9 mouse cellular contexts compared by ENCODE assay signal in genomic region chr7:29061522-29062037, GRCm38 (mm10).
A peak's percentile ranks its signal among the peaks of the same experiment; 100 is the strongest.
DNase-seq lines count a peak whose midpoint lies in the region; ATAC-seq and TF ChIP-seq lines count a peak whose summit lies in the region.
"Had no signal": no experiment of that assay in that cellular context is flagged by ENCODE, and none has a peak within 500 bp of the region (broad histone marks: within the 10 kb centered on the region; RNA-seq: fewer than 3 reads in every experiment).

No protein-coding gene starts in this region.

- peak; percentile 16 for DNase-seq in kidney, adult 18-20 months
- no peak for DNase-seq in kidney, adult 11 months
- no peak for DNase-seq in Patski (ENCODE audit: low read depth, low spot score)
- peak; percentile 58 for DNase-seq in forebrain, embryonic 14.5 days (ENCODE audit: low spot score)
- DNase-seq in kidney, postnatal 10 days, result peak; percentile 40
- peak; percentile 53 for DNase-seq in midbrain, postnatal 0 days (ENCODE audit: low spot score)
- no peak for DNase-seq in urinary bladder, postnatal 36 days (ENCODE audit: low spot score in 2 of 2)

- in situ Hi-C loops in Patski (cut with MboI; ENCODE audit: low pct_unique_long_range_greater_than_20kb), result no loop called here

- no peak overlapping the region for H3K9ac ChIP-seq in forebrain, embryonic 14.5 days (ENCODE audit: low read length)
- H3K9ac ChIP-seq in midbrain, postnatal 0 days (replicated peaks; ENCODE audit: low read length, poor library complexity, severe bottlenecking), result no peak overlapping the region
- H3K9ac ChIP-seq: liver, embryonic 15.5 days had no signal

- POLR2A ChIA-PET in Patski (lab: Charles Lee), result no interaction called here

- H3K27ac ChIP-seq in forebrain, embryonic 14.5 days (ENCODE audit: low read depth, low read length), result no peak overlapping the region
- no peak overlapping the region for H3K27ac ChIP-seq in midbrain, postnatal 0 days (ENCODE audit: low read depth, low read length)
- H3K27ac ChIP-seq: liver, embryonic 15.5 days had no signal

- no peak overlapping the region for H3K4me3 ChIP-seq in forebrain, embryonic 14.5 days (ENCODE audit: low read depth, low read length)
- no peak overlapping the region for H3K4me3 ChIP-seq in midbrain, postnatal 0 days (ENCODE audit: low read depth, low read length)
- H3K4me3 ChIP-seq: liver, embryonic 15.5 days had no signal

- H3K4me2 ChIP-seq in forebrain, embryonic 14.5 days (ENCODE audit: low read length), result 0 out of 2 replicates have a peak overlapping the region, but pooled peaks have one; percentile 3
- H3K4me2 ChIP-seq in midbrain, postnatal 0 days (ENCODE audit: low read depth, low read length, poor library complexity, severe bottlenecking), result no peak overlapping the region
- H3K4me2 ChIP-seq: liver, embryonic 15.5 days had no signal

- TF ChIP-seq CTCF in Patski (IDR thresholded peaks at IDR 0.05), result peak; percentile 76
- peak; percentile 60 for TF ChIP-seq CTCF in midbrain, postnatal 0 days (IDR thresholded peaks at IDR 0.05)

- WGBS in forebrain, embryonic 14.5 days, result 6% methylated on average over 19 of the region's 19 CpGs
- WGBS in midbrain, postnatal 0 days, result 10% methylated on average over 19 of the region's 19 CpGs

- no peaks in the 10 kb centered on the region for H3K4me1 ChIP-seq in forebrain, embryonic 14.5 days (ENCODE audit: control insufficient read depth, insufficient read depth, low read length)
- no peaks in the 10 kb centered on the region for H3K4me1 ChIP-seq in midbrain, postnatal 0 days (ENCODE audit: insufficient read depth, low read length)
- H3K4me1 ChIP-seq: liver, embryonic 15.5 days had no signal

- peaks cover 38% of the 10 kb centered on the region for H3K27me3 ChIP-seq in Patski
- 0 out of 2 replicates have a peak, but pooled peaks cover 3% of the 10 kb centered on the region for H3K27me3 ChIP-seq in forebrain, embryonic 14.5 days (replicated peaks; ENCODE audit: control insufficient read depth, insufficient read depth, low read length)
- no peaks in the 10 kb centered on the region for H3K27me3 ChIP-seq in midbrain, postnatal 0 days (ENCODE audit: insufficient read depth, low read length)

- CTCF ChIA-PET in Patski (lab: Charles Lee), result interaction anchor here (1.1 kb wide), 1 partner anchor 22 kb away, joined by 3 read pairs; no protein-coding TSS in a partner anchor

- H3K36me3 ChIP-seq in forebrain, embryonic 14.5 days (ENCODE audit: control insufficient read depth, insufficient read depth, low read length), result no peaks in the 10 kb centered on the region
- no peaks in the 10 kb centered on the region for H3K36me3 ChIP-seq in midbrain, postnatal 0 days (ENCODE audit: insufficient read depth, low read length)
- H3K36me3 ChIP-seq: liver, embryonic 15.5 days had no signal

- no peaks in the 10 kb centered on the region for H3K9me3 ChIP-seq in forebrain, embryonic 14.5 days (replicated peaks; ENCODE audit: control insufficient read depth, low read length)
- no peaks in the 10 kb centered on the region for H3K9me3 ChIP-seq in midbrain, postnatal 0 days (ENCODE audit: low read length)
- H3K9me3 ChIP-seq: liver, embryonic 15.5 days had no signal

- ATAC-seq in Patski, result no peak
- ATAC-seq in forebrain, embryonic 14.5 days, result peak; percentile 55
- ATAC-seq in midbrain, postnatal 0 days (ENCODE audit: low FRiP score), result peak; percentile 67
- no peak for ATAC-seq in inflammation-experienced regulatory T-cells, adult 6 months

Comparison
In these comparisons a context has a peak if more than half of its experiments do, and no peak if none do; other contexts are left out.
1. DNase-seq: peak in kidney, adult 18-20 months (single experiment), forebrain, embryonic 14.5 days (single experiment), kidney, postnatal 10 days (single experiment) and midbrain, postnatal 0 days (single experiment); none in kidney, adult 11 months (single experiment), Patski (single experiment) and urinary bladder, postnatal 36 days (0 of 2).
2. ATAC-seq: peak in forebrain, embryonic 14.5 days (single experiment) and midbrain, postnatal 0 days (single experiment); none in Patski (single experiment) and inflammation-experienced regulatory T-cells, adult 6 months (single experiment).